ENCODE assay signal across 8 mouse cellular contexts in genomic region chr2:84826488-84827282, GRCm38 (mm10). TPM values are rescaled to one million over a fixed set of nuclear protein-coding genes. Genes with fewer than 3 reads are reported as not detected.
DNase-seq lines count a peak whose midpoint lies in the region; ATAC-seq lines count a peak whose summit lies in the region.

Gene Timm10 (plus strand): TSS chr2:84826997.

- peak; percentile 63 to 64 for DNase-seq in CD8-positive naive resting alpha-beta T cell, adult 2 months (ENCODE audit: low read depth in 2 of 2, low spot score in 2 of 2)
- DNase-seq in c-Kit-positive CD71-positive TER-119-negative erythroid progenitor cells, embryonic 14.5 days (ENCODE audit: low read depth) = peak; percentile 86
- peak; percentile 94 for DNase-seq in forebrain, embryonic 11.5 days (ENCODE audit: low spot score)
- DNase-seq in kidney, postnatal 36 days = peak; percentile 88 to 94
- DNase-seq in telencephalon, adult 2 months (ENCODE audit: low read depth, low spot score) = peak; percentile 97

- peak; percentile 91 for ATAC-seq in forebrain, embryonic 11.5 days (replicated peaks; ENCODE audit: low FRiP score)
- ATAC-seq in heart, embryonic 16.5 days (replicated peaks; ENCODE audit: extremely low read depth, insufficient read depth, low FRiP score) = peak; percentile 82
- ATAC-seq in liver, embryonic 15.5 days (ENCODE audit: insufficient read depth) = peak; percentile 74
- ATAC-seq in neural tube, embryonic 12.5 days (ENCODE audit: low FRiP score, low read depth) = peak; percentile 90

- H3K36me3 ChIP-seq in forebrain, embryonic 11.5 days (ENCODE audit: control insufficient read depth, insufficient read depth, low read length) = no peaks in the 10 kb centered on the region; the same call in 1 of the 2 replicates
- peaks cover 8% of the 10 kb centered on the region for H3K36me3 ChIP-seq in heart, embryonic 16.5 days (ENCODE audit: control insufficient read depth, insufficient read depth)
- H3K36me3 ChIP-seq in liver, embryonic 15.5 days (replicated peaks) = peaks cover 31% of the 10 kb centered on the region
- 0 out of 2 replicates have a peak, but pooled peaks cover 10% of the 10 kb centered on the region for H3K36me3 ChIP-seq in neural tube, embryonic 12.5 days

- peak within 1 kb of the TSS; percentile 96 for H3K4me2 ChIP-seq in forebrain, embryonic 11.5 days (ENCODE audit: low read depth, low read length, severe bottlenecking)
- H3K4me2 ChIP-seq in heart, embryonic 16.5 days (ENCODE audit: low read depth, low read length) = peak within 1 kb of the TSS; percentile 88
- H3K4me2 ChIP-seq in liver, embryonic 15.5 days = peak within 1 kb of the TSS; percentile 87
- H3K4me2 ChIP-seq in neural tube, embryonic 12.5 days (replicated peaks) = peak within 1 kb of the TSS; percentile 98

- no peak within 1 kb of the TSS for H3K27ac ChIP-seq in forebrain, embryonic 11.5 days (ENCODE audit: low read depth, low read length)
- peak within 1 kb of the TSS; percentile 82 for H3K27ac ChIP-seq in heart, embryonic 16.5 days (ENCODE audit: low read length)
- peak within 1 kb of the TSS; percentile 89 for H3K27ac ChIP-seq in liver, embryonic 15.5 days (replicated peaks)
- no peak within 1 kb of the TSS for H3K27ac ChIP-seq in neural tube, embryonic 12.5 days

- H3K27me3 ChIP-seq in forebrain, embryonic 11.5 days (ENCODE audit: control insufficient read depth, insufficient read depth, low read length) = no peaks in the 10 kb centered on the region
- no peaks in the 10 kb centered on the region for H3K27me3 ChIP-seq in heart, embryonic 16.5 days (ENCODE audit: control insufficient read depth, insufficient read depth, low read length)
- peaks cover 38% of the 10 kb centered on the region for H3K27me3 ChIP-seq in liver, embryonic 15.5 days
- H3K27me3 ChIP-seq in neural tube, embryonic 12.5 days (replicated peaks) = no peaks in the 10 kb centered on the region

- H3K9me3 ChIP-seq in forebrain, embryonic 11.5 days (ENCODE audit: control insufficient read depth, low read length) = no peaks in the 10 kb centered on the region
- no peaks in the 10 kb centered on the region for H3K9me3 ChIP-seq in heart, embryonic 16.5 days (replicated peaks; ENCODE audit: control insufficient read depth, low read length)
- H3K9me3 ChIP-seq in liver, embryonic 15.5 days (replicated peaks) = no peaks in the 10 kb centered on the region
- H3K9me3 ChIP-seq in neural tube, embryonic 12.5 days = no peaks in the 10 kb centered on the region

- H3K4me3 ChIP-seq in forebrain, embryonic 11.5 days (ENCODE audit: low read depth, low read length) = peak within 1 kb of the TSS; percentile 72
- H3K4me3 ChIP-seq in heart, embryonic 16.5 days (ENCODE audit: low read length) = peak within 1 kb of the TSS; percentile 74
- peak within 1 kb of the TSS; percentile 84 for H3K4me3 ChIP-seq in liver, embryonic 15.5 days (replicated peaks)
- H3K4me3 ChIP-seq in neural tube, embryonic 12.5 days = peak within 1 kb of the TSS; percentile 78

- no peaks in the 10 kb centered on the region for H3K4me1 ChIP-seq in forebrain, embryonic 11.5 days (replicated peaks; ENCODE audit: control insufficient read depth, insufficient read depth, low read length)
- peaks cover 13% of the 10 kb centered on the region for H3K4me1 ChIP-seq in heart, embryonic 16.5 days (ENCODE audit: control insufficient read depth, insufficient read depth, low read length)
- H3K4me1 ChIP-seq in liver, embryonic 15.5 days (replicated peaks) = peaks cover 41% of the 10 kb centered on the region
- H3K4me1 ChIP-seq in neural tube, embryonic 12.5 days = peaks cover 7% of the 10 kb centered on the region

- under 1% methylated on average over 34 of the region's 34 CpGs for WGBS in forebrain, embryonic 11.5 days
- WGBS in heart, embryonic 16.5 days = under 1% methylated on average over 34 of the region's 34 CpGs
- under 1% methylated on average over 34 of the region's 34 CpGs for whole genome bisulfite sequencing in liver, embryonic 15.5 days (ENCODE audit: insufficient replicate concordance)
- under 1% methylated on average over 34 of the region's 34 CpGs for WGBS in neural tube, embryonic 12.5 days

- H3K9ac ChIP-seq in forebrain, embryonic 11.5 days (ENCODE audit: low read length) = peak within 1 kb of the TSS; percentile 65
- peak within 1 kb of the TSS; percentile 80 for H3K9ac ChIP-seq in heart, embryonic 16.5 days (ENCODE audit: low read length)
- peak within 1 kb of the TSS; percentile 59 for H3K9ac ChIP-seq in liver, embryonic 15.5 days
- H3K9ac ChIP-seq in neural tube, embryonic 12.5 days = peak within 1 kb of the TSS; percentile 71

RNA-seq across cellular contexts. Expression of gene Timm10, which starts in this region (rescaled TPM):
- polyA plus RNA-seq in forebrain, embryonic 11.5 days (2014; fragmentation: Nextera tagmentation; extraction: Ambion mirVana) = 43.0 and 43.4 TPM in 2 replicates
- polyA plus RNA-seq in heart, embryonic 16.5 days (2015; fragmentation: Nextera tagmentation; extraction: Ambion mirVana) = 92.9 and 97.9 TPM in 2 replicates
- 33.3 and 37.0 TPM in 2 replicates for polyA plus RNA-seq in liver, embryonic 15.5 days (2015; fragmentation: Nextera tagmentation; extraction: Ambion mirVana)
- polyA plus RNA-seq in neural tube, embryonic 12.5 days (2016; fragmentation: Nextera tagmentation; extraction: Ambion mirVana) = 37.6 and 39.4 TPM in 2 replicates

Comparison
In these comparisons a context has a peak if more than half of its experiments do, and no peak if none do; other contexts are left out.
1. H3K27ac ChIP-seq: peak in heart, embryonic 16.5 days (single experiment) and liver, embryonic 15.5 days (single experiment); none in forebrain, embryonic 11.5 days (single experiment) and neural tube, embryonic 12.5 days (single experiment).
2. Peak in every context shown above with its lines, with median percentiles within 50 percentile points of each other: DNase-seq, ATAC-seq, H3K4me2 ChIP-seq, H3K4me3 ChIP-seq and H3K9ac ChIP-seq.